8 mouse cellular contexts compared by ENCODE assay signal in the genomic region with DNA sequence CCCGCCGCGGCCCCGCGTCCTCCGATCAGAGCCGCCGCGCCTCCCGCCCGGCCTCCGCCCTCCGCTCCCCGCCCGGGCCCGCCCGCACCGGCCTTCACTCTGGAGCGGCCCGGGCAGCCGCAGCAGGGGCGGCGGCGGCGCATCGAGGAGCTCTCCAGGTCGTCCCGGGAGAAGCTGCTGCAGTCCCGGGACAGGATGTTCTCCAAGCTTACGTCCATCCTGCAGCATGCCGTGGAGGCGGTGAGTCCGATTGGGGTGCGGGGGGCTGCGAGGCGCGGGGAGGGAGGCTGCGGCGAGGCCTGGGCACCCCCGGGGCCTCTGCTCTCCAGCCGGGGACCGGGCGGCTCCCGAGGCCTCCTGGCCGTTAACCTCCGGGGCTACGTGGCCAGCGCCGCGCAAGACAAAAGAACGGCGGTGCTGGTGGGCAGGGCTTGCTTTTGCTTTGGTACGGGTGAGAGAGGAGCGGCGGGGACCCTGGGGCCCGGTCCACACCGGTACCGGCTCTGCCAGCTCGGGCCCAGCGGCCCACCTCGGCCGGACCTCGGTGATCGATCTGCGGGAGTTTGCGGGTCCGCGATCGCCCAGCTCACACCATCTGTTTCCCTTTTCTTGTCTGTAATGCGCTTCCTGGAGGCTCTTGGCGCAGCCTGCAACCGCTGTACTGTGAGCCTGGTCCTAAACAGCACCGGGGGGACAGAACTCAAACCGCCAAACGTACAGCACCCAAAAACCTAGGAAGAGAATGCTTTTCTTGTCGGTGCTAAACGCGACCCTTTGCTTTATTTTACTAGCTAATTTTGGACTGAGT. TPM values are rescaled to one million over a fixed set of nuclear protein-coding genes. Genes with fewer than 3 reads are reported as not detected.
DNase-seq lines count a peak whose midpoint lies in the region; ATAC-seq and TF ChIP-seq lines count a peak whose summit lies in the region.

No protein-coding gene starts in this region.

- peak overlapping the region; percentile 84 for H3K27ac ChIP-seq in testis, adult 2 months (ENCODE audit: control insufficient read depth, insufficient read depth, low read depth, low read length)
- H3K27ac ChIP-seq in liver, embryonic 11.5 days (ENCODE audit: low read depth, low read length) = peak overlapping the region; percentile 98
- H3K27ac ChIP-seq in thymus, adult 2 months (ENCODE audit: control insufficient read depth, insufficient read depth, low read length) = peak overlapping the region; percentile 76

- H3K9me3 ChIP-seq in liver, embryonic 11.5 days (ENCODE audit: control insufficient read depth, low read length) = no peaks in the 10 kb centered on the region

- no peak for TF ChIP-seq CTCF in testis, adult 2 months (IDR thresholded peaks at IDR 0.05; ENCODE audit: control insufficient read depth, insufficient read depth, insufficient replicate concordance, low read depth, low read length)
- TF ChIP-seq CTCF in thymus, adult 2 months (IDR thresholded peaks at IDR 0.05; ENCODE audit: borderline replicate concordance, control insufficient read depth, extremely low read depth, insufficient read depth, low read length, poor library complexity) = no peak

- DNase-seq in testis, postnatal 10 days (ENCODE audit: low spot score) = no peak
- DNase-seq in cerebellum, postnatal 36 days = peak; percentile 65
- peak; percentile 54 for DNase-seq in gastrocnemius, postnatal 14 days
- peak; percentile 76 for DNase-seq in liver, embryonic 11.5 days (ENCODE audit: low spot score)
- DNase-seq in thymus, adult 2 months = peak; percentile 61

- no peaks in the 10 kb centered on the region for H3K36me3 ChIP-seq in testis, adult 2 months (ENCODE audit: control insufficient read depth, insufficient read depth, low read length)
- no peaks in the 10 kb centered on the region for H3K36me3 ChIP-seq in liver, embryonic 11.5 days (ENCODE audit: control insufficient read depth, insufficient read depth, low read length)
- no peaks in the 10 kb centered on the region for H3K36me3 ChIP-seq in myocyte (ENCODE audit: control insufficient read depth, insufficient read depth)
- H3K36me3 ChIP-seq in thymus, adult 2 months (ENCODE audit: control insufficient read depth, insufficient read depth, low read length) = no peaks in the 10 kb centered on the region

- TF ChIP-seq POLR2A in testis, adult 2 months (IDR thresholded peaks at IDR 0.05; ENCODE audit: control insufficient read depth, low read depth, low read length) = peak; percentile 21; the same call in 1 of the 2 replicates
- no peak for TF ChIP-seq POLR2A in myocyte (IDR thresholded peaks at IDR 0.05; ENCODE audit: insufficient read length, low read depth)
- peak; percentile 21; the same call in 1 of the 2 replicates for TF ChIP-seq POLR2A in thymus, adult 2 months (IDR thresholded peaks at IDR 0.05; ENCODE audit: control insufficient read depth, extremely low read depth, insufficient read depth, low read length, poor library complexity)

- WGBS in liver, embryonic 11.5 days = under 1% methylated on average over 78 of the region's 78 CpGs
- under 1% methylated on average over 65 of the region's 78 CpGs for WGBS in thymus, adult 2 months

- intact Hi-C loops in gastrocnemius, postnatal 14 days (cut with DNase I; ENCODE audit: low total_unique reads) = no loop called here

- peaks cover 67% of the 10 kb centered on the region for H3K79me2 ChIP-seq in myocyte (ENCODE audit: control insufficient read depth, insufficient read depth)

- H3K4me1 ChIP-seq in testis, adult 2 months (ENCODE audit: control insufficient read depth, insufficient read depth, low read length) = peaks cover 25% of the 10 kb centered on the region
- H3K4me1 ChIP-seq in liver, embryonic 11.5 days (replicated peaks; ENCODE audit: control insufficient read depth, insufficient read depth, low read length) = peaks cover 59% of the 10 kb centered on the region
- H3K4me1 ChIP-seq in thymus, adult 2 months (replicated peaks; ENCODE audit: control insufficient read depth, insufficient read depth, low read length) = peaks cover 51% of the 10 kb centered on the region

- H3K4me3 ChIP-seq in testis, adult 2 months (ENCODE audit: control insufficient read depth, low read depth, low read length) = peak overlapping the region; percentile 86
- peak overlapping the region; percentile 87 for H3K4me3 ChIP-seq in liver, embryonic 11.5 days (ENCODE audit: low read depth, low read length)
- peak overlapping the region; percentile 60 for H3K4me3 ChIP-seq in myocyte
- peak overlapping the region; percentile 92 for H3K4me3 ChIP-seq in thymus, adult 2 months (ENCODE audit: control insufficient read depth, insufficient read depth, low read length)

- H3K27me3 ChIP-seq in testis, adult 2 months (ENCODE audit: control insufficient read depth, insufficient read depth, low read length) = no peaks in the 10 kb centered on the region
- no peaks in the 10 kb centered on the region for H3K27me3 ChIP-seq in liver, embryonic 11.5 days (replicated peaks; ENCODE audit: control insufficient read depth, insufficient read depth, low read length)
- no peaks in the 10 kb centered on the region for H3K27me3 ChIP-seq in myocyte (ENCODE audit: control insufficient read depth, insufficient read depth, insufficient read length)
- no peaks in the 10 kb centered on the region for H3K27me3 ChIP-seq in thymus, adult 2 months (ENCODE audit: control insufficient read depth, insufficient read depth, low read length)

- peak overlapping the region; percentile 99 for H3K9ac ChIP-seq in liver, embryonic 11.5 days (ENCODE audit: low read depth, low read length)

- H3K4me2 ChIP-seq in liver, embryonic 11.5 days = peak overlapping the region; percentile 65
- peak overlapping the region; percentile 97 for H3K4me2 ChIP-seq in myocyte (ENCODE audit: low read depth)

- ATAC-seq in inflammation-experienced regulatory T-cells, adult 6 months = peak; percentile 3
- peak; percentile 42 for ATAC-seq in liver, embryonic 11.5 days (replicated peaks; ENCODE audit: low FRiP score)

- peak overlapping the region; percentile 79 for H3ac ChIP-seq in myocyte (ENCODE audit: control insufficient read depth, insufficient read length)

TF ChIP-seq in myocyte, 11 proteins besides CTCF, POLR2A, EP300 and RAD21:
- TF ChIP-seq MAX (IDR thresholded peaks at IDR 0.05; ENCODE audit: low read depth) = no peak
- TF ChIP-seq MYOD1 (IDR thresholded peaks at IDR 0.05; ENCODE audit: control insufficient read depth in 1 of 3, insufficient read length in 2 of 3, low read depth in 2 of 3) = peak in 1 of 3 experiments; percentile 15
- no peak for TF ChIP-seq POLR2AphosphoS2 (IDR thresholded peaks at IDR 0.05; ENCODE audit: insufficient read length, low read depth)
- TF ChIP-seq SRF (IDR thresholded peaks at IDR 0.05; ENCODE audit: control insufficient read depth, insufficient read length, low read depth) = no peak

RNA-seq across cellular contexts. Expression of a gene that starts 0.9 kb away (rescaled TPM):
- 12.3 and 13.7 TPM in 2 replicates for polyA plus RNA-seq in testis, adult 2 months (2012; rRNA removed)
- 1 to 10 TPM; 8.1 to 8.6 TPM for total RNA-seq in gastrocnemius, postnatal 14 days (2021)
- polyA plus RNA-seq in inflammation-experienced regulatory T-cells, adult 6 months (2017; shearing (Covaris generic)) = 10 to 100 TPM in 2 of 3 experiments, 1 to 10 TPM in 1; 9.2 to 10.8 (median 10.6) TPM
- polyA plus RNA-seq in liver, embryonic 11.5 days (2014; fragmentation: Nextera tagmentation; extraction: Ambion mirVana) = 11.9 and 12.6 TPM in 2 replicates
- polyA plus RNA-seq in myocyte (2012; fragmentation: generic; extraction: Trizol) = 7.1 TPM
- 26.1 and 28.3 TPM in 2 replicates for polyA plus RNA-seq in thymus, adult 2 months (2012; rRNA removed)

RNA-seq across cellular contexts. Expression of a gene that starts 46.6 kb away (rescaled TPM):
- 3.0 and 4.1 TPM in 2 replicates for polyA plus RNA-seq in testis, adult 2 months (2012; rRNA removed)
- 10 to 100 TPM; 50.6 to 57.8 TPM for total RNA-seq in gastrocnemius, postnatal 14 days (2021)
- 100 to 1,000 TPM; 240 to 284 (median 264) TPM for polyA plus RNA-seq in inflammation-experienced regulatory T-cells, adult 6 months (2017; shearing (Covaris generic))
- 9.9 and 11.6 TPM in 2 replicates for polyA plus RNA-seq in liver, embryonic 11.5 days (2014; fragmentation: Nextera tagmentation; extraction: Ambion mirVana)
- 29.9 TPM for polyA plus RNA-seq in myocyte (2012; fragmentation: generic; extraction: Trizol)
- polyA plus RNA-seq in thymus, adult 2 months (2012; rRNA removed) = 216 and 231 TPM in 2 replicates
